Mouse (Mus musculus) embryonic facial prominence, embryonic 15.5 days (tissue): ENCODE results near the gene Dpf1. TPM values are rescaled to one million over a fixed set of nuclear protein-coding genes. Genes with fewer than 3 reads are reported as not detected.

Experiments
- ATAC-seq: fragments of 200-750 bp; cut with Nextera tagmentation; 2 replicates; pipeline ENCODE4 v1.8.0; 2017; ENCODE audit warnings: low read depth, moderate TSS enrichment; ENCODE audit not compliant: insufficient number of reproducible peaks, low FRiP score, low TSS enrichment
- H3K27ac ChIP-seq: fragments of 300-500 bp; sonication (generic); replicated peaks from 2 replicates; pipeline ENCODE4 v1.5.1; 2015; ENCODE audit warnings: mild to moderate bottlenecking, inconsistent platforms
- H3K27me3 ChIP-seq: fragments of 300-500 bp; sonication (generic); 2 replicates; pipeline ENCODE4 v1.6.1; 2015; ENCODE audit warnings: inconsistent platforms
- H3K36me3 ChIP-seq: fragments of 300-500 bp; sonication (generic); 2 replicates; pipeline ENCODE4 v1.6.1; 2015; ENCODE audit warnings: mild to moderate bottlenecking, inconsistent platforms
- H3K4me1 ChIP-seq: fragments of 300-500 bp; sonication (generic); 2 replicates; pipeline ENCODE4 v1.6.1; 2015; ENCODE audit warnings: inconsistent platforms
- H3K4me2 ChIP-seq: fragments of 300-500 bp; sonication (generic); replicated peaks from 2 replicates; pipeline ENCODE4 v1.6.1; 2015; ENCODE audit warnings: mild to moderate bottlenecking, inconsistent platforms
- H3K4me3 ChIP-seq: fragments of 300-500 bp; sonication (generic); replicated peaks from 2 replicates; pipeline ENCODE4 v1.5.1; 2015; ENCODE audit warnings: mild to moderate bottlenecking, inconsistent platforms
- H3K9ac ChIP-seq: fragments of 300-500 bp; sonication (generic); 2 replicates; pipeline ENCODE4 v1.6.1; 2015; ENCODE audit warnings: inconsistent platforms
- H3K9me3 ChIP-seq: fragments of 300-500 bp; sonication (generic); replicated peaks from 2 replicates; pipeline ENCODE4 v1.6.1; 2016; ENCODE audit warnings: inconsistent platforms
- WGBS: fragments of 180-500 bp; shearing (Covaris S2); methylation state at CpG from one replicate; pipeline ENCODE4 v1.1.7; 2015; 5-methylcytosine and 5-hydroxymethylcytosine counted together
- polyA plus RNA-seq: library from polyadenylated mRNA; unstranded; fragments of >200 nt; fragmentation: Nextera tagmentation; extraction: Ambion mirVana; gene quantifications from 2 replicates; pipeline ENCODE4 v1.2.1, GENCODE M21; 2015

Gene Dpf1
- polyA plus RNA-seq: 14.4 and 20.4 TPM in 2 replicates

- peak within 1 kb of the TSS; percentile 54 for H3K4me3 ChIP-seq
- peak within 1 kb of the TSS; percentile 37 for H3K9ac ChIP-seq
- peaks cover 57% of the 10 kb centered on the region for H3K4me1 ChIP-seq
- peaks cover 6% of the 10 kb centered on the region; the same call in 1 of the 2 replicates for H3K27me3 ChIP-seq
- H3K27ac ChIP-seq: no peak within 1 kb of the TSS
- under 1% methylated on average over 66 of the region's 67 CpGs for WGBS
- H3K9me3 ChIP-seq: no peaks in the 10 kb centered on the region
- no peaks in the 10 kb centered on the region for H3K36me3 ChIP-seq
- ATAC-seq: peak; percentile 83
- peak within 1 kb of the TSS; percentile 96 for H3K4me2 ChIP-seq
Measured at GRCm38 (mm10) chr7:29303738-29304462, at the start of gene Dpf1. Gene Dpf1 (plus strand): TSS chr7:29303951.

- no peaks in the 10 kb centered on the region for H3K36me3 ChIP-seq
- H3K4me3 ChIP-seq: no peak overlapping the region
- H3K27ac ChIP-seq: no peak overlapping the region
- ATAC-seq: no peak
- 74% methylated on average over 4 of the region's 4 CpGs for WGBS
- H3K9me3 ChIP-seq: no peaks in the 10 kb centered on the region
- peaks cover 21% of the 10 kb centered on the region for H3K4me1 ChIP-seq
- no peak overlapping the region for H3K9ac ChIP-seq
- no peaks in the 10 kb centered on the region for H3K27me3 ChIP-seq
- H3K4me2 ChIP-seq: no peak overlapping the region
Measured at GRCm38 (mm10) chr7:29255875-29256274, 47.9 kb upstream of the Dpf1 start.

GRCm38 (mm10) chr7:29257368-29257767 is 46.4 kb upstream of the Dpf1 start:
- Histone ChIP-seq H3K27me3 (no peaks in the 10 kb centered on the region), H3K36me3 (no peaks in the 10 kb centered on the region), H3K4me1 (peaks cover 23% of the 10 kb centered on the region), H3K9me3 (no peaks in the 10 kb centered on the region), H3K27ac (peak overlapping the region; percentile 34), H3K9ac (no peak overlapping the region), H3K4me2 (no peak overlapping the region), H3K4me3 (no peak overlapping the region)
- WGBS: 80% methylated on average over 1 of the region's 1 CpGs
- ATAC-seq: no peak

GRCm38 (mm10) chr7:29259781-29260730 is 43.7 kb upstream of the Dpf1 start:
- H3K4me1 ChIP-seq: peaks cover 18% of the 10 kb centered on the region
- H3K9ac ChIP-seq: no peak overlapping the region
- peak overlapping the region; percentile 51; the same call in 1 of the 2 replicates for H3K27ac ChIP-seq
- H3K4me2 ChIP-seq: no peak overlapping the region
- H3K9me3 ChIP-seq: no peaks in the 10 kb centered on the region
- ATAC-seq: no peak
- 71% methylated on average over 10 of the region's 10 CpGs for WGBS
- H3K27me3 ChIP-seq: no peaks in the 10 kb centered on the region
- no peak overlapping the region for H3K4me3 ChIP-seq
- H3K36me3 ChIP-seq: no peaks in the 10 kb centered on the region

- H3K27ac ChIP-seq: no peak overlapping the region
Measured at GRCm38 (mm10) chr7:29262151-29262550, 41.6 kb upstream of the Dpf1 start.

GRCm38 (mm10) chr7:29263831-29264230 is 39.9 kb upstream of the Dpf1 start:
- Histone ChIP-seq H3K9ac (no peak overlapping the region), H3K36me3 (no peaks in the 10 kb centered on the region), H3K9me3 (no peaks in the 10 kb centered on the region), H3K4me1 (peaks cover 16% of the 10 kb centered on the region), H3K27me3 (no peaks in the 10 kb centered on the region), H3K4me3 (no peak overlapping the region), H3K27ac (no peak overlapping the region), H3K4me2 (no peak overlapping the region)
- ATAC-seq: no peak
- 76% methylated on average over 3 of the region's 3 CpGs for WGBS

More at GRCm38 (mm10) chr7:29262151-29262550, 41.6 kb upstream of the Dpf1 start:
- ATAC-seq: no peak
- H3K27me3 ChIP-seq: no peaks in the 10 kb centered on the region
- H3K9ac ChIP-seq: no peak overlapping the region
- H3K4me2 ChIP-seq: no peak overlapping the region
- WGBS: 60% methylated on average over 6 of the region's 6 CpGs
- H3K4me3 ChIP-seq: no peak overlapping the region
- H3K4me1 ChIP-seq: peaks cover 21% of the 10 kb centered on the region
- H3K36me3 ChIP-seq: no peaks in the 10 kb centered on the region
- H3K9me3 ChIP-seq: no peaks in the 10 kb centered on the region

GRCm38 (mm10) chr7:29265636-29266035 is 38.1 kb upstream of the Dpf1 start:
- Histone ChIP-seq H3K4me1 (peaks cover 14% of the 10 kb centered on the region; the same call in 1 of the 2 replicates), H3K4me2 (no peak overlapping the region), H3K27me3 (no peaks in the 10 kb centered on the region), H3K4me3 (no peak overlapping the region), H3K36me3 (no peaks in the 10 kb centered on the region), H3K9ac (no peak overlapping the region), H3K9me3 (no peaks in the 10 kb centered on the region), H3K27ac (no peak overlapping the region)
- whole genome bisulfite sequencing: 68% methylated on average over 7 of the region's 7 CpGs
- no peak for ATAC-seq

- no peak overlapping the region for H3K9ac ChIP-seq
- no peak overlapping the region for H3K4me3 ChIP-seq
- no peak overlapping the region for H3K4me2 ChIP-seq
- 38% methylated on average over 4 of the region's 4 CpGs for WGBS
- H3K4me1 ChIP-seq: peaks cover 24% of the 10 kb centered on the region
- no peaks in the 10 kb centered on the region for H3K9me3 ChIP-seq
- ATAC-seq: no peak
- H3K27ac ChIP-seq: no peak overlapping the region
- H3K36me3 ChIP-seq: no peaks in the 10 kb centered on the region
- no peaks in the 10 kb centered on the region for H3K27me3 ChIP-seq
Measured at GRCm38 (mm10) chr7:29266931-29267330, 36.8 kb upstream of the Dpf1 start.

GRCm38 (mm10) chr7:29270445-29270844 is 33.3 kb upstream of the Dpf1 start:
- no peaks in the 10 kb centered on the region for H3K36me3 ChIP-seq
- H3K27me3 ChIP-seq: no peaks in the 10 kb centered on the region
- H3K4me2 ChIP-seq: no peak overlapping the region
- H3K4me3 ChIP-seq: no peak overlapping the region
- no peaks in the 10 kb centered on the region for H3K9me3 ChIP-seq
- 0 out of 2 replicates have a peak overlapping the region, but pooled peaks have one; percentile 17 for H3K27ac ChIP-seq
- WGBS: 77% methylated on average over 4 of the region's 4 CpGs
- H3K4me1 ChIP-seq: peaks cover 28% of the 10 kb centered on the region
- no peak for ATAC-seq
- no peak overlapping the region for H3K9ac ChIP-seq

- H3K36me3 ChIP-seq: no peaks in the 10 kb centered on the region
- no peaks in the 10 kb centered on the region for H3K9me3 ChIP-seq
- H3K27me3 ChIP-seq: no peaks in the 10 kb centered on the region
- no peak overlapping the region for H3K4me3 ChIP-seq
- no peak for ATAC-seq
- 60% methylated on average over 8 of the region's 8 CpGs for WGBS
- H3K9ac ChIP-seq: no peak overlapping the region
- H3K27ac ChIP-seq: peak overlapping the region; percentile 39; the same call in 1 of the 2 replicates
- H3K4me1 ChIP-seq: peaks cover 28% of the 10 kb centered on the region
- H3K4me2 ChIP-seq: no peak overlapping the region
Measured at GRCm38 (mm10) chr7:29271687-29272465, 31.9 kb upstream of the Dpf1 start.
